Mouse (Mus musculus): Measurements from ENCODE around the gene Myrf. TPM values are rescaled to one million over a fixed set of nuclear protein-coding genes. Genes with fewer than 3 reads are reported as not detected.

The Myrf gene
- polyA plus RNA-seq, 1 experiment from 2014 or later = 9.9 TPM

DNA sequence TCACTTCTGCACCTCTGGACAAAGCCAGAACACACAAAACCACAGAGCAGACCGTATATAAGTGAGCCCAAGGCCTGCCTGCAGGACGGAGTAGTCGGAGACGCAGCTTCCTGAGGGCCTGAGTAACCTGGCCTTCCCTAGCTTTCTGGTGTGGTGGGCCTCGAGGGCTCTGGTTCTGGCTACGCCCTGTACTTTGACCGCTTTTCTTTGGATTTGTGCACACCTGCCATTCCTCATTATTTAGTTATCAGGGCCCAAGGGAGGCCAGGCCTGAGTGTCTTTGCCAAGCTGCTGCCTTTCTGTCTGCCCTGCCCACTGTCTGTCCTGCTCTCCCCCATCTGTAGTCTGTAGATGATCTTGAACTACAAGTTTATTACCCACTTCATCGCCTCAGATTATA, 50.6 kb downstream of the Myrf start:
- Histone ChIP-seq H3K9ac (ENCODE audit: low read depth, low read length) (0 out of 2 replicates have a peak overlapping the region, but pooled peaks have one; percentile 7), H3K4me1 (ENCODE audit: control insufficient read depth, insufficient read depth, low read length) (peaks cover 9% of the 10 kb centered on the region), H3K27me3 (replicated peaks; ENCODE audit: control insufficient read depth, insufficient read depth, low read length) (no peaks in the 10 kb centered on the region), H3K36me3 (ENCODE audit: control insufficient read depth, insufficient read depth, low read length) (peaks cover 44% of the 10 kb centered on the region), H3K4me3 (ENCODE audit: low read length) (no peak overlapping the region), H3K4me2 (ENCODE audit: low read depth, low read length) (no peak overlapping the region), H3K9me3 (ENCODE audit: control insufficient read depth, low read length) (no peaks in the 10 kb centered on the region), H3K27ac (ENCODE audit: low read length) (peak overlapping the region; percentile 21)
- ATAC-seq = peak; percentile 66
- 65% methylated on average over 8 of the region's 8 CpGs for WGBS

DNA sequence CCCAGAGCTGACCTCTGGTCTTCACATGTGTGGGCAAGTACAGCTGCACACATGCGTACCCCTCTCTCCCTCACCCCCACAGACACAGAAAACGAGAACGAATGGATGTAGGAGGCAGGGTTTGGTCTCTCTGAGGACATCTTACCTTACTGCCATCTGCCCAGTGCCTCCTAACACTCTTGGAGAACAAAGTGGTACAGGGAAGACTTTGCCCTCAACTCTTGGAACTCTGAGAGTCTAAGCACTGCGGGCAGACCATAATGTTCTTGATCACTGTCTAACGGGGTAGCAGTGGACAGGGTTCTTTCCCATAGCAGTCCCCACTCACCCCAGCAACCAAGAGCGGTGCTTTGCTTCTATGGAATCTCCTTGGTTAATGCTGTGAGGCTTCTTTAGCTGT, 51.5 kb downstream of the Myrf start:
- Histone ChIP-seq H3K36me3 (ENCODE audit: control insufficient read depth, insufficient read depth, low read length) (peaks cover 38% of the 10 kb centered on the region), H3K27me3 (replicated peaks; ENCODE audit: control insufficient read depth, insufficient read depth, low read length) (no peaks in the 10 kb centered on the region), H3K4me3 (ENCODE audit: low read length) (no peak overlapping the region), H3K4me2 (ENCODE audit: low read depth, low read length) (no peak overlapping the region), H3K9ac (ENCODE audit: low read depth, low read length) (no peak overlapping the region), H3K27ac (ENCODE audit: low read length) (no peak overlapping the region; the same call in 1 of the 2 replicates), H3K9me3 (ENCODE audit: control insufficient read depth, low read length) (no peaks in the 10 kb centered on the region), H3K4me1 (ENCODE audit: control insufficient read depth, insufficient read depth, low read length) (peaks cover 14% of the 10 kb centered on the region)
- no peak for ATAC-seq
- WGBS = 94% methylated on average over 6 of the region's 6 CpGs

DNA sequence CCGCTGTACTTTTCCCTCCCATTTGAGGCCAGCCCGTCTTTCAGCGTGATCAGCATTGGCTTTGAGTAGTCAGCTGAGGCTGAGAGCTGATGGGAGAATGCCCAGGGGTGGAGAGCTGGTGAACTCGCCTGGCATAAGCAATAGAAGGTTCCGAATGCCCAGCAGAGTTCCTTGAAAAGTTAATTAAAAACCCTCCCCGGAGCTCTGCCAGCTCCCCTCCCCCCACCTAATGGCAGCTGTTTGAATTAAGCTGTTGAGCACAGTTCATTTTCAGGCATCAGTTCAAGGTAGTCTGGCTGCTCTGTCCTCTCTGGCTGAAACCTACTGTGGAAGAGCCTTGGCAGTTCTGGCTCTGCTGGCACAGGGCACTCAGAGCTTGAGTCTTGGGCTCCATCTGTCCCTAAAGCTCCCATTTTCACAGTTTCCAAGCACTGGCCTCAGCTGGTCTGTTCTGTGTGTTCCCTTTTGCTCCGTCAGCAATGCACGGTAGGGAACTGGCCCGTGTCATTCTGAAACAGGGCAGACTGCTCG, 52.2 kb downstream of the Myrf start:
- WGBS = 79% methylated on average over 10 of the region's 10 CpGs
- Histone ChIP-seq H3K36me3 (ENCODE audit: control insufficient read depth, insufficient read depth, low read length) (peaks cover 37% of the 10 kb centered on the region), H3K9ac (ENCODE audit: low read depth, low read length) (no peak overlapping the region), H3K4me2 (ENCODE audit: low read depth, low read length) (no peak overlapping the region), H3K9me3 (ENCODE audit: control insufficient read depth, low read length) (no peaks in the 10 kb centered on the region), H3K4me1 (ENCODE audit: control insufficient read depth, insufficient read depth, low read length) (peaks cover 14% of the 10 kb centered on the region), H3K4me3 (ENCODE audit: low read length) (no peak overlapping the region), H3K27ac (ENCODE audit: low read length) (no peak overlapping the region), H3K27me3 (replicated peaks; ENCODE audit: control insufficient read depth, insufficient read depth, low read length) (no peaks in the 10 kb centered on the region)
- no peak for ATAC-seq

DNA sequence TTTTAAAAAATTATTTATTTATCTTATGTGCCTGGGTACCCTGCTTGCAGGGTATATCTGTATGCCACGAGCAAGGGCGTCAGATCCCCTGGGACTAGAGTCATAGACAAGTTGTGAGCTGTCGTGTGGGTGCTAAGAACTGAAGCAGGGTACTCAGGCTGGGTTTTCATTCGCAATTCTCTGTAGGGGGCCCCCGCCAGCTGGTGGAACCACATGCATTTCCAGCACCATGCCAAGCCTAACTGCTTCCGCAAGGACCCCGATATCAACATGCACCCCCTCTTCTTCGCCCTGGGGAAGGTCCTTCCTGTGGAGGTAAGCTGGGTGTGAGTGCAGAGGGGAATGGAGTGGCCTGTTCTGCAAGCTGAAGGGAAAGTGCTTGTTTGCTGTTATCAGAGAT, 54.0 kb downstream of the Myrf start:
- H3K9me3 ChIP-seq (ENCODE audit: control insufficient read depth, low read length) = no peaks in the 10 kb centered on the region
- no peak overlapping the region for H3K4me2 ChIP-seq (ENCODE audit: low read depth, low read length)
- no peaks in the 10 kb centered on the region for H3K27me3 ChIP-seq (replicated peaks; ENCODE audit: control insufficient read depth, insufficient read depth, low read length)
- H3K4me1 ChIP-seq (ENCODE audit: control insufficient read depth, insufficient read depth, low read length) = peaks cover 14% of the 10 kb centered on the region
- no peak overlapping the region for H3K27ac ChIP-seq (ENCODE audit: low read length)
- whole genome bisulfite sequencing = 91% methylated on average over 8 of the region's 8 CpGs
- H3K9ac ChIP-seq (ENCODE audit: low read depth, low read length) = no peak overlapping the region
- no peak overlapping the region for H3K4me3 ChIP-seq (ENCODE audit: low read length)
- no peak for ATAC-seq
- H3K36me3 ChIP-seq (ENCODE audit: control insufficient read depth, insufficient read depth, low read length) = peaks cover 34% of the 10 kb centered on the region

DNA sequence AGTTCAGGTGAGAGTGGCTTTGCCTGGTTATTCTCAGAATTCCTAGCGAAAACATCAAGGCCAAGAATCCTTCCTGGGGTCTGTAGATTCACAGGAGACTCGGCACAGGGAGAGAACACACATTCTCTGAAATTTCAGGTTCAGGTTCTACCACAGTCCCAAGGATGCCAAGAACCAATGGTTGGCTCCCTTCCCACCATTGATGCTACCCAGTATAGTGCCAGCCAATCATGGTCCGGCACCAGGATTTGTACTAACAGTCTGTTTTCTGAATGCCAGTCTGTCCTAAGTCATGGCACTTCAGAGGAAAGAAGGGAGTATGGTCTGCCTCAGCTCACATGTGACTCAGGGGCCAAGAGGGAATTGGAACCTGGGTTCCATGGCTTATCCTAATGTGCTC, 54.7 kb downstream of the Myrf start:
- Histone ChIP-seq H3K4me2 (ENCODE audit: low read depth, low read length) (no peak overlapping the region), H3K9me3 (ENCODE audit: control insufficient read depth, low read length) (no peaks in the 10 kb centered on the region), H3K4me1 (ENCODE audit: control insufficient read depth, insufficient read depth, low read length) (peaks cover 11% of the 10 kb centered on the region), H3K9ac (ENCODE audit: low read depth, low read length) (no peak overlapping the region), H3K27me3 (replicated peaks; ENCODE audit: control insufficient read depth, insufficient read depth, low read length) (no peaks in the 10 kb centered on the region), H3K4me3 (ENCODE audit: low read length) (no peak overlapping the region), H3K36me3 (ENCODE audit: control insufficient read depth, insufficient read depth, low read length) (peaks cover 34% of the 10 kb centered on the region), H3K27ac (ENCODE audit: low read length) (no peak overlapping the region)
- 84% methylated on average over 3 of the region's 3 CpGs for WGBS
- ATAC-seq = no peak

DNA sequence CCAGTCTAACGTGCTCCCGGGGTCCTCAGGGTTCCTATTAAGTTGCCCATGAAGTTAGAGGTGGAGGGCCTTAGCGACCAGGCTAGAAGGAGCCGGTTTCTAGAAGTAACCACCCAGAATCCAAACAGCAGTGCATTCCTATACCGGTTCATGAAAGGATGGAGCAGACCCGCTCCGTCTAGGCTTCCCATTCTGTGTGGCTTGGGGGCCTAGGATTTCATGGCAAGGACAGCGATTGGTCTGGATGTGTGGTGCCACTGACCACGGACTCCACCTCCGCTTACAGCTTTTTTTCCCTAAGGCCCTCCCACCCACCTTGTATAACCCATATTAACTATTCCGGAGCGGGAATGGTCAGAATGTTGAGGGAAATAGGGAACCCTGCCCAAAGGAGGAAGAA, 56.5 kb downstream of the Myrf start:
- H3K4me1 ChIP-seq (ENCODE audit: control insufficient read depth, insufficient read depth, low read length) = peaks cover 6% of the 10 kb centered on the region
- peak overlapping the region; percentile 91 for H3K27ac ChIP-seq (ENCODE audit: low read length)
- peaks cover 29% of the 10 kb centered on the region for H3K36me3 ChIP-seq (ENCODE audit: control insufficient read depth, insufficient read depth, low read length)
- H3K9ac ChIP-seq (ENCODE audit: low read depth, low read length) = peak overlapping the region; percentile 95
- 4% methylated on average over 12 of the region's 12 CpGs for WGBS
- peak; percentile 60 for ATAC-seq
- no peaks in the 10 kb centered on the region for H3K9me3 ChIP-seq (ENCODE audit: control insufficient read depth, low read length)
- H3K4me2 ChIP-seq (ENCODE audit: low read depth, low read length) = peak overlapping the region; percentile 70
- H3K4me3 ChIP-seq (ENCODE audit: low read length) = peak overlapping the region; percentile 86
- no peaks in the 10 kb centered on the region for H3K27me3 ChIP-seq (replicated peaks; ENCODE audit: control insufficient read depth, insufficient read depth, low read length)

DNA sequence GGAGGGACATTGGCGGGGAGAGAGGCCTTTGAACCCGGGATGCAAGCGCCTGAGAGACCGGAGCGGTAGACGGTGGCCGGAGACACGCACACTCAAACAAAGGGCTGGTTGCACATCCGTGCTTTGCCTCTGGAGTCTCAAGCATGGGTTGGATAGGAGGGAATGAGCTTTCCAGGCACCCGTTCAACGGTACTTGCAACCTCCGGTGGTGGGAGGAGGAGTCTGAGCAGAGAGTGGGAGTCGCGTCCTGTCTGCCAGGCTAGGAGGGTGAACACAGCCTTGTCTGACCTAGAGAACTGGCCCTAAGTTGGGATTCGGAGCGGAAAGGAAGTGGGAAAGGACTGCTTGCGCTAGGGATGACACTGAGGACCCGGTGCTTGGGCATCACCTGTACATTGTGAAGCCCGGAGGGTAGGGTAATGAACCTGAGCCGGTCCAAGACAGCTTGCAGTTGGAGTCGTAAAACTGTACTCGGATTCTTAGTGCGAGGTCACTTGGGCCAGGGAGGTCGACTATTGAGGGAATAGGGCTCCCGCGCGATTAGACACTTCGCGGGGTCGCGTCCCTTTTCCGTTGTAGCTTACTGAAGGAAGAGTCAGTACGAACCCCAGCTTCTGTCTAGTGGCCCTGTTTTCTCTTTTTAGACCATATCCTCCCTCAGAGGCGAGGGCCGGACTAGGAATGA, 57.1 kb downstream of the Myrf start:
- H3K4me1 ChIP-seq (ENCODE audit: control insufficient read depth, insufficient read depth, low read length) = peaks cover 6% of the 10 kb centered on the region
- WGBS = under 1% methylated on average over 35 of the region's 35 CpGs
- peak; percentile 68 for ATAC-seq
- H3K4me3 ChIP-seq (ENCODE audit: low read length) = peak overlapping the region; percentile 86
- H3K27ac ChIP-seq (ENCODE audit: low read length) = peak overlapping the region; percentile 91
- H3K4me2 ChIP-seq (ENCODE audit: low read depth, low read length) = peak overlapping the region; percentile 70
- peaks cover 23% of the 10 kb centered on the region; the same call in 1 of the 2 replicates for H3K36me3 ChIP-seq (ENCODE audit: control insufficient read depth, insufficient read depth, low read length)
- no peaks in the 10 kb centered on the region for H3K27me3 ChIP-seq (replicated peaks; ENCODE audit: control insufficient read depth, insufficient read depth, low read length)
- no peaks in the 10 kb centered on the region for H3K9me3 ChIP-seq (ENCODE audit: control insufficient read depth, low read length)
- H3K9ac ChIP-seq (ENCODE audit: low read depth, low read length) = peak overlapping the region; percentile 95

DNA sequence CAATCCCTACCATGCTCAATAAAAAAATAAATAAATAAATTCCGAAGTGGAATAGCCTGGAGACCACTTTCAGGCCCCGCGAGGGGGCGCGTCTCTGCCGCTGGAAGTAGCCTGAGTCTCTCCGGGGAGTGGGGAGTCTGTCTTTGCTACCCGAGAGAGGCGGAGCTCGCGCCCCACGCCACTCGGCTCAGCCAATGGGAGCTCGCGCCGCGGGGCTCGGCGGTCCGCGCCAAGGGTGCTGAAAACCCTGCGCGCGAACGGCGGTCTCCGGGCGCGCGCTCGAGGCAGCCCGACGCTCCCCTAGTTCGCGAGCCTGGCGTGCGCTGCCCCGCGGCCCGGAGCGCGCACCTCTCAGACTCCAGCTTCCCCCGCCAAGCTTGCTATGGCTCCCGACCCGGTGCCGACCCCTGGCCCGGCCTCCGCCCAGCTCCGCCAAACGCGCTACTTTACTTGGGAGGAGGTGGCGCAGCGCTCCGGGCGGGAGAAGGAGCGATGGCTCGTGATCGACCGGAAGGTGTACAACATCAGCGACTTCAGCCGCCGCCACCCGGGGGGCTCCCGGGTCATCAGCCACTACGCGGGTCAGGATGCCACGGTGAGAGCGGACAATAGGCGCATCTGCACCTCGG, 57.8 kb downstream of the Myrf start, which contains the start of gene Fads1:
Gene Fads1 (plus strand): TSS at position 219 of the 629 bp plus-strand sequence.
- ATAC-seq = peak; percentile 96
- peak within 1 kb of the TSS; percentile 91 for H3K27ac ChIP-seq (ENCODE audit: low read length)
- peaks cover 6% of the 10 kb centered on the region for H3K4me1 ChIP-seq (ENCODE audit: control insufficient read depth, insufficient read depth, low read length)
- H3K9me3 ChIP-seq (ENCODE audit: control insufficient read depth, low read length) = no peaks in the 10 kb centered on the region
- peak within 1 kb of the TSS; percentile 70 for H3K4me2 ChIP-seq (ENCODE audit: low read depth, low read length)
- H3K36me3 ChIP-seq (ENCODE audit: control insufficient read depth, insufficient read depth, low read length) = peaks cover 17% of the 10 kb centered on the region; the same call in 1 of the 2 replicates
- H3K4me3 ChIP-seq (ENCODE audit: low read length) = peak within 1 kb of the TSS; percentile 86
- no peaks in the 10 kb centered on the region for H3K27me3 ChIP-seq (replicated peaks; ENCODE audit: control insufficient read depth, insufficient read depth, low read length)
- under 1% methylated on average over 69 of the region's 70 CpGs for WGBS
- peak within 1 kb of the TSS; percentile 95 for H3K9ac ChIP-seq (ENCODE audit: low read depth, low read length)

DNA sequence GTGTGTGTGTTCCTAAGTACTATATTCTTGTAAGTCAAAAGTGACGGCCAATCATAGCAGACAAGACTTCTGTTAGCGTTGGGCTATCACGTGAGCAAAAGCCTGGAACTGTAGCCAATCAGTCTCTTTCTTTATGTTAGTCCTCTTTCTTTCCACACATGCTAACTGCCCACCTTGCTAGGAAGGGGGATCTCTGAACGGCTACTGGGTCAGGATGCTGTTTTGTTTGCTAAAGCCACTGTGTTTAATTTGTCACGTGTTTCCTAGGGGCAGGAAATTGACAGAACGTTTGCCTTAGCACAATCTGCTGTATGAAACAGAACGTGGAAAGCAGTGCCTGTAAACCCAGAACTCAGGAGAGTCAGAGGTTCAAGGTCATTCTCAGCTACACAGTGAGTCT, 58.4 kb downstream of the Myrf start:
- no peak for ATAC-seq
- H3K4me3 ChIP-seq (ENCODE audit: low read length) = peak overlapping the region; percentile 86
- peak overlapping the region; percentile 95 for H3K9ac ChIP-seq (ENCODE audit: low read depth, low read length)
- no peaks in the 10 kb centered on the region for H3K27me3 ChIP-seq (replicated peaks; ENCODE audit: control insufficient read depth, insufficient read depth, low read length)
- H3K4me1 ChIP-seq (ENCODE audit: control insufficient read depth, insufficient read depth, low read length) = peaks cover 6% of the 10 kb centered on the region
- H3K36me3 ChIP-seq (ENCODE audit: control insufficient read depth, insufficient read depth, low read length) = peaks cover 14% of the 10 kb centered on the region; the same call in 1 of the 2 replicates
- H3K9me3 ChIP-seq (ENCODE audit: control insufficient read depth, low read length) = no peaks in the 10 kb centered on the region
- H3K4me2 ChIP-seq (ENCODE audit: low read depth, low read length) = peak overlapping the region; percentile 70
- 33% methylated on average over 7 of the region's 7 CpGs for WGBS
- H3K27ac ChIP-seq (ENCODE audit: low read length) = peak overlapping the region; percentile 1; the same call in 1 of the 2 replicates
